Mouse (Mus musculus) kidney, postnatal 10 days (tissue): ENCODE results near the gene Cars.
"Not testable (repeated sequence)": the region's sequence is repeated elsewhere in the genome, so short reads cannot be mapped to it uniquely, and the experiment has no call there.

ENCODE experiments used
- DNase-seq: peaks from one replicate; pipeline ENCODE4 v3.0.0; 2021; ENCODE audit warnings: mixed read lengths

The Cars gene

DNA sequence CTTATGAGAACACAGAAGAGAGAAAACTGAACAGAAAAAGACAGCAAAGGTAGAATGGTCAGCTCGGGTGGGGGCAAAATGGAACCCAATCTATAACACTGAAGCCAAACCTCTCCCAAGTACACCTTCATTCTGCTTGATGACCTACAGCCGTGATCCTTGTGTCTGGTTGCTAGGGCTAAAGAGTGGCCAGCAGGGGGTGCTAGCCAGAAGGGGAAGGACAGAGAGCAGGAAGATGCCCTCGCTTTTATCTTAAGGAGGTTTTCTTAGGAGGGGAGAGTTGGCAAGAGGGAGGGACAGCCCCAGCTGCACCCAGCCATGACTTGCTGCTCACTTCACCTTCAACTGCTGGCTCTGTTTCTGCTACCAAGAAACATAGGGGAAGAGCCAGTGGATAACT lies 15.9 kb downstream of the Cars start:
- DNase-seq = peak; percentile 86

DNA sequence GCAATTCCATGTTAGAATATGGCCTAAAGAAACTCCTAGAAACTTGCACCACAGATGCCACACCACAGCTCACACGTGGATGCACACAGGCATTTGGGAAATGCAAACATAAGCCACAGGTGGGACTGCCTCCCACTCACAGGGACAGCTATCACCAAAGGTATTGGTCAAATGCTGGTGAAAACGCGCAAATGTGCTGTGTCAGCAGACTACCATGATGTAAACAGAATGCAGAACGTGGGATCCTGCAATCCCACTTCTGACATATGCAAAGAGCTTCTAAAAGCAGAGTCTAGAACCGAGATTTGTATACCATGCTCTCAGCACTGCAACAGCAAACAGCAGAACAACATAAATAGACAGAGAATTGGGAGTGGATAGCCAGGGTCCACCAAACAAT lies 16.9 kb downstream of the Cars start:
- no peak for DNase-seq

GRCm38 (mm10) chr7:143575751-143576150 lies 24.1 kb downstream of the Cars start:
- no peak for DNase-seq

DNA sequence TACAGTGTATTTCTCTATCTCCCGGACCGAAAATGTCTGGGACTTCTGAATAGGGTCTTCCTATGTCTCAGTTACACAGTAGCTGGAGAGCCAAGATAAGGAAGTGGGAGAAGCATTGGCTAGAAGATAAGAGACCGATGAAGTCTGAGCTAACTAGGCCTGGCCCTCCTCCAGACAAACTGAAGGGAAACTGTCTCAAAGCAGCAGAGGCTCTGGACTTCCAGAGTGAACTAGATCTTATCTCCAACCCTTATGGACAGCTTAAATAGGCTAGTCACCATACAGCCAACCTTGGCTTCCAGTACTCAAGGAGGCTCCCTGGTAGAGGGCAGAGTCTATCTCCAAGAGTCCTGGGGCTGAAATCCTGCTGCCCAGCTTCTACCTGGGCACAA lies 34.2 kb downstream of the Cars start:
- no peak for DNase-seq

DNA sequence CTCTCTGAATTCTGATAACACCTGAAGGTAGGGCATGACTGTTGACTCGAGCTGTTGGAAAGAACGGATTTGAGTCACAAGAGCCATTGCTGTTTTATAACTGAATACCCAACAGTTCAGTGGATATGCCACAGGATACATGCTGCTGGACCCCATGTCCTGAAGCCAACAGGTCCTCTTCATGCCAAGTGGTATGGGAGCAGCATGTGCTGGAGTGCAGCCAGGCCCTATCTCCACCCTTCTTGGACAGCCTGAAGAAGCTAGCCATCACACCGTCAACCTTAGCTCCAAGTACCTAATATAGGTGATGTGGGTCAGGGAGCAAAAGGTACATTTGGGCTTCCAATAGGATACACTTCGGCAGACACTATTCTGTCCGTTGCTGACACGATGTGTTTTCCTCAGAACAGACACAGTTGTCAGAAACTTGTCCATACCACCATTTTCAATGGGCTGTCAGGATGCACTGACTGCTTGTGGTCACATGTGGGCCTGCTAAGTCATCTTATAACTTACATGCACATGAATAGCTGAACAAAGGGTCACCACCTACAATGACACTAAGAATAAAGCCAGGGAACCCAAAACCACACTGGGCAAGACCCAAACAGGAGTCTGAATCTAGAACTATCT lies 34.8 kb downstream of the Cars start:
- no peak for DNase-seq

- DNase-seq = no peak
Observed at GRCm38 (mm10) chr7:143563787-143564186, 36.1 kb downstream of the Cars start.

DNA sequence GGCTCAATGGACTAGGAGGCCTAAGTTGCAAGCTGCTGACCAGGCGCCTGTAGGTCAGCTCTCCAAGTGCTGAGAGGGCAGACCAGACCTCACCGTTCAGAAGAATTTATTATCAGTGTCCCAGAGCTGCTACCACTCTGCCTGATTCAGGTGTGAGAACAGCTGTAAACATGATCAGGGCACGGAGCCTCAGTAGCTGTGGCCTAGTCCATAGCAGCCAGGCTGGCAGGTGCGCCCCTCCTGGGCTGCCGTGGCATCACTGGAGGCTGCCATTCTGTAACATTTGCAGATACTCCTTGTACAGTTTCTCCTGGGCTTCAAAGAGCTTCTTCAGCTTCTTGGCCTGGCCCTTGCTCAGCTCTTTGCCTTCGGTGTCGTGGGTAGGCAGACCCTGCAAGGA lies 42.3 kb downstream of the Cars start:
- DNase-seq = no peak

GRCm38 (mm10) chr7:143556964-143557610 lies 42.8 kb downstream of the Cars start:
- DNase-seq = peak; percentile 71

DNA sequence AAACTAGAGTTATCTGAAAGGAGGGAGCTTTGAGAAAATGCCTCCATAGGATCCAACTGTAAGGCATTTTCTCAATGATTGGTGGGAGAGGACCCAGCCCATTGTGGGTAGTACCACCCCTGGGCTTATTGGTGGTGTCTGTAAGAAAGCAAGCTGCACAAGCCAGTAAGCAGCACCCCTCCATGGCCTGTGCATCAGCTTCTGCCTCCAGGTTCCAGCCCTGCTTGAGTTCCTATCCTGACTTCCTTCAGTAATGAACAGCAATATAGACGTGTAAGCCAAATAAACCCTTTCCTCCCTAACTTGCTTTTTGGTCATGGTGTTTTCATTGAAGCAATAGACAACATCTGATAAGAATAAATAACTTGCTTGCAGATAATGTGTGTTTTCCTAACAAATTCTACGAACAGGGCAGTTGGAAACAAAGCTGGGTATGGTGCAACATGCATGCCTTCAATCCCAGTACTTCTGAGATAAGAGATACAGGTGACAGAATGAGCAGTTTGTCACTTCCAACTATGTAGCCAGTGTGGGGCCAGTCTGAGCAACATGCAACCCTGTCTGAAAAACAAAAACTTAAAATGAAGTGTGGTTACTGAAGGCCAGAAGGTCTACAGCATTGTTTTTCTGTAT lies 50.2 kb downstream of the Cars start:
- no peak for DNase-seq

DNA sequence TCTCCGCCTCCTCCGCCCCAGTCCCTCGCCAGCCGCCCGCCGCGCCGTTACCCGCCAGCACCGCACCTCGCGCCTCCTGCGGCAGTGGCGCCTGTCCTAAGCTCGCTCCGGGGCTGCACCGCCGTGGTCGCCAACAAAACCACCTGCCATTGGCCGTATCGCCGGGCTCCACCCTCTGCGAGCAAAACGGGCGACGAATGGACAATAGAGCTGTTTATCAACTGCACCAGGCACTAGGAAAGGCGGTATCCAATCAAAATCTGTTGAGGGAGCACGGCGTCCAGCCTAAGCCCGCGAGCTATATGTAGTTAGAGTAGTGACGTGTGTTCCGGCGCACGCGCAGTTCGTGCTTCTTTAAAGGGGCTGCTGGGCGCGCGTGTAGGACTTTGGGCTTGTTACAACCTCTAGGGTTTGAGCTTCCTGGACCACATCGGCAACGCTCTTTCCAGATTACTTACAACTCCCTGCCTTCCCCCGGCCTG lies 50.9 kb downstream of the Cars start, which contains the start of gene Nap1l4:
TSS of gene Nap1l4 (minus strand) at position 131 of the 482 bp plus-strand sequence.
- DNase-seq = peak; percentile 97

GRCm38 (mm10) chr7:143548231-143548961 lies 51.5 kb downstream of the Cars start:
- DNase-seq = no peak

DNA sequence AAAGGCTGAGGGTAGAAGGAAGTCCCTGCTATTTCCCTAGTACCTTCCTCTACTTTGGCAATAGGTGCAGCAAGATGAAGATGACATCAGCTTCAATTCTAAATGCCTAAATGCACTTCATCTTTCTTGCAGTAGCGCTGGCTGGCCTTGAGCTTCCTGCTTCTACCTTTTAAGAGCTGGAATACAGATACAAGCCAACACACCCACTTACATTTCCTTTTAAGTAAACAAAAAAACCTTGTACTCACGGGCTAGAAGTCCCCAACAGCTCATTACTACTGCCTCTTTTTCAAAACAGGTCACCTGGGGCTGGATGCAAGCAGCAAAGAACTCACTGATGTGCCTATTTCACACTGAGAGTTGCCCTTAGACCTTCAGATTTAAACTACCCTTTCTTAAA lies 53.3 kb downstream of the Cars start:
- no peak for DNase-seq

GRCm38 (mm10) chr7:143544368-143544767 lies 55.5 kb downstream of the Cars start:
- DNase-seq = peak; percentile 51

- DNase-seq = no peak
Observed at GRCm38 (mm10) chr7:143538671-143539070, 61.2 kb downstream of the Cars start.

DNA sequence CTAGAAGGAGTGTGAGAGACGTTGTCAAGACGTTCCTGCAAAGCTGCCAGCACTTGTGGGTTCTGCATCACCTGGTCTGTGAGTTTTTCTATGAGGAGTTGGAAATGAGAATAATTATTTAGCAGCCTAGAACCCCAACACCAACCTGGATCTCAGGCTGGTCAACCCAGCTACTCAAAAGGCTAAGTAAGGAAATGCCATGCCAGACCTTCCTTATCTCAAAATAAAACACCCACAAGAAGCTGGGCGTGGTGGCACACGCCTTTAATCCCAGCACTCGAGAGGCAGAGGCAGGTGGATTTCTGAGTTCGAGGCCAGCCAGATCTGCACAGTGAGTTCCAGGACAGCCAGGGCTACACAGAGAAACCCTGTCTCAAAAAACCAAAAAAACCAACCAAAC lies 61.7 kb downstream of the Cars start:
- not testable (repeated sequence) for DNase-seq

GRCm38 (mm10) chr7:143536251-143536650 lies 63.6 kb downstream of the Cars start:
- no peak for DNase-seq

DNA sequence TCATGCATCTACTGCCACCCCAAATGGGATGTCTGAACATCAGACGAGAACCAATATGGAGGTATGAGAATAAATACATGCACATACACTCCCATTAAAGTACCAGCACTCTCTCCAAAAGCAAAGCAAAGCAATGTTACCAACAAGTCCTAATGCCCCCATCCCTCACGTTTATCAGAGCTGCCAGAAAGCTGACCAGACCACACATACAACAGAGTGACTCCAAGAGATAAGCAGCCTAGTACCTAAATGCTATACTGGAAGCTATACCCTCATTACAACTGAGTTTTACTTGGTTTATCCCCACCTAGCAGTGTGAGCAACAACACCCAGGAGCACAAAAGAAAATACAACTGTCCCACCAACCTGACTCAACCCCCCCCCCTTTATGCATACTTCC lies 66.6 kb downstream of the Cars start:
- no peak for DNase-seq

DNA sequence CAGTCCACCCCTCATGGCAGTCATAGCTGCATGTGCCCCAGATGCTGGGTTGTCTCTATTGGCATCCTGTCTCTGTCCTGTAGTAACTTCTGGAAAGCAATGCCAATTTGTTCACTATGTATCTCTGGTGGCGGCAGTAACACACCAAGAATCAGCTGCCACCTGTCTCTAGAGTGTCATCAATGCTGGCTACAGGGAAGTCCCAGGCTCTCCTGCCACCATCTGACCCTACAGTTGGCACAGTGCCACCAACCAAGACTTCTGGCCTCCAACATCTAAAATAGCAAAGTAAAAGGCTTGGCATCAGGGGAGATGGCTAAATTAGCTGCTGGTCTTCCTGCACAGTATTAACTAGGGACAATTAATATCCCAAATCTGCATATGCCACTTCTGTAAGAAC lies 67.5 kb downstream of the Cars start:
- DNase-seq = peak; percentile 24

- no peak for DNase-seq
Observed at GRCm38 (mm10) chr7:143519333-143519732, 80.6 kb downstream of the Cars start.

- DNase-seq = no peak
Observed at GRCm38 (mm10) chr7:143514416-143514768, 85.5 kb downstream of the Cars start.

GRCm38 (mm10) chr7:143513763-143514415 lies 86.0 kb downstream of the Cars start:
- no peak for DNase-seq

- no peak for DNase-seq
Observed at GRCm38 (mm10) chr7:143511335-143511712, 88.6 kb downstream of the Cars start.
